Mouse (Mus musculus): Measurements from ENCODE around the gene Ackr3. TPM values are rescaled to one million over a fixed set of nuclear protein-coding genes. Genes with fewer than 3 reads are reported as not detected.

Gene Ackr3
- total and polyA plus RNA-seq, 3 experiments: 0.11 TPM; not detected in 2

- Histone ChIP-seq H3K4me1 (ENCODE audit: insufficient read depth, low read depth, low read length) (no peaks in the 10 kb centered on the region), H3K9me3 (replicated peaks) (peaks cover 90% of the 10 kb centered on the region), H3K36me3 (replicated peaks) (no peaks in the 10 kb centered on the region), H3K4me3 (ENCODE audit: low read depth, low read length) (no peak overlapping the region), H3K27me3 (ENCODE audit: insufficient read depth, low read length) (no peaks in the 10 kb centered on the region)
- DNase-seq (ENCODE audit: low spot score) (no peak), ATAC-seq (ENCODE audit: extremely low read depth, insufficient number of reproducible peaks, low FRiP score, poor library complexity, severe bottlenecking) (no peak)
- TF ChIP-seq CTCF (IDR thresholded peaks at IDR 0.05; ENCODE audit: low read depth, low read length): no peak
- no peak for TF ChIP-seq GATA2 (IDR thresholded peaks at IDR 0.05; ENCODE audit: borderline replicate concordance, low read depth, low read length)
- TF ChIP-seq TAL1 (conservative IDR thresholded peaks at IDR 0.05; ENCODE audit: low read depth, low read length): no peak
- no peak for TF ChIP-seq GATA1 (IDR thresholded peaks at IDR 0.05; ENCODE audit: borderline replicate concordance, low read length)
- TF ChIP-seq POLR2AphosphoS5 (IDR thresholded peaks at IDR 0.05; ENCODE audit: insufficient replicate concordance, low read depth, low read length): no peak
These were observed 38.7 kb downstream of the Ackr3 start for GRCm38 (mm10) chr1:90242444-90242989.

- Histone ChIP-seq H3K27me3 (ENCODE audit: insufficient read depth, low read length) (no peaks in the 10 kb centered on the region), H3K4me1 (ENCODE audit: insufficient read depth, low read depth, low read length) (no peaks in the 10 kb centered on the region), H3K9me3 (replicated peaks) (peaks cover 89% of the 10 kb centered on the region), H3K4me3 (ENCODE audit: low read depth, low read length) (no peak overlapping the region), H3K36me3 (replicated peaks) (no peaks in the 10 kb centered on the region)
- no peak for TF ChIP-seq CTCF (IDR thresholded peaks at IDR 0.05; ENCODE audit: low read depth, low read length)
- ATAC-seq (ENCODE audit: extremely low read depth, insufficient number of reproducible peaks, low FRiP score, poor library complexity, severe bottlenecking): no peak
- DNase-seq (ENCODE audit: low spot score): no peak
These were observed 40.8 kb downstream of the Ackr3 start for GRCm38 (mm10) chr1:90244537-90244936.

- DNase-seq (ENCODE audit: low spot score) (no peak), ATAC-seq (ENCODE audit: extremely low read depth, insufficient number of reproducible peaks, low FRiP score, poor library complexity, severe bottlenecking) (no peak)
- H3K4me1 ChIP-seq (ENCODE audit: insufficient read depth, low read depth, low read length): no peaks in the 10 kb centered on the region
- TF ChIP-seq CTCF (IDR thresholded peaks at IDR 0.05; ENCODE audit: low read depth, low read length) (no peak), POLR2AphosphoS5 (IDR thresholded peaks at IDR 0.05; ENCODE audit: insufficient replicate concordance, low read depth, low read length) (no peak)
- H3K4me3 ChIP-seq (ENCODE audit: low read depth, low read length): no peak overlapping the region
- peaks cover 89% of the 10 kb centered on the region for H3K9me3 ChIP-seq (replicated peaks)
- H3K27me3 ChIP-seq (ENCODE audit: insufficient read depth, low read length): no peaks in the 10 kb centered on the region
- H3K36me3 ChIP-seq (replicated peaks): no peaks in the 10 kb centered on the region
These were observed 41.8 kb downstream of the Ackr3 start for GRCm38 (mm10) chr1:90245533-90245932.

GRCm38 (mm10) chr1:90246035-90246434 lies 42.3 kb downstream of the Ackr3 start:
- Histone ChIP-seq H3K9me3 (replicated peaks) (peaks cover 89% of the 10 kb centered on the region), H3K4me1 (ENCODE audit: insufficient read depth, low read depth, low read length) (no peaks in the 10 kb centered on the region), H3K27me3 (ENCODE audit: insufficient read depth, low read length) (no peaks in the 10 kb centered on the region), H3K4me3 (ENCODE audit: low read depth, low read length) (no peak overlapping the region), H3K36me3 (replicated peaks) (no peaks in the 10 kb centered on the region)
- no peak for ATAC-seq (ENCODE audit: extremely low read depth, insufficient number of reproducible peaks, low FRiP score, poor library complexity, severe bottlenecking)
- no peak for TF ChIP-seq TAL1 (conservative IDR thresholded peaks at IDR 0.05; ENCODE audit: low read depth, low read length)
- no peak for TF ChIP-seq POLR2AphosphoS5 (IDR thresholded peaks at IDR 0.05; ENCODE audit: insufficient replicate concordance, low read depth, low read length)
- TF ChIP-seq CTCF (IDR thresholded peaks at IDR 0.05; ENCODE audit: low read depth, low read length): no peak
- TF ChIP-seq GATA2 (IDR thresholded peaks at IDR 0.05; ENCODE audit: borderline replicate concordance, low read depth, low read length): no peak
- TF ChIP-seq GATA1 (IDR thresholded peaks at IDR 0.05; ENCODE audit: borderline replicate concordance, low read length): no peak
- DNase-seq (ENCODE audit: low spot score): no peak

- Histone ChIP-seq H3K4me1 (ENCODE audit: insufficient read depth, low read depth, low read length) (no peaks in the 10 kb centered on the region), H3K9me3 (replicated peaks) (peaks cover 92% of the 10 kb centered on the region), H3K36me3 (replicated peaks) (no peaks in the 10 kb centered on the region), H3K27me3 (ENCODE audit: insufficient read depth, low read length) (no peaks in the 10 kb centered on the region), H3K4me3 (ENCODE audit: low read depth, low read length) (no peak overlapping the region)
- DNase-seq (ENCODE audit: low spot score) (no peak), ATAC-seq (ENCODE audit: extremely low read depth, insufficient number of reproducible peaks, low FRiP score, poor library complexity, severe bottlenecking) (no peak)
- TF ChIP-seq CTCF (IDR thresholded peaks at IDR 0.05; ENCODE audit: low read depth, low read length) (no peak), POLR2AphosphoS5 (IDR thresholded peaks at IDR 0.05; ENCODE audit: insufficient replicate concordance, low read depth, low read length) (no peak), TAL1 (conservative IDR thresholded peaks at IDR 0.05; ENCODE audit: low read depth, low read length) (no peak), GATA2 (IDR thresholded peaks at IDR 0.05; ENCODE audit: borderline replicate concordance, low read depth, low read length) (no peak), GATA1 (IDR thresholded peaks at IDR 0.05; ENCODE audit: borderline replicate concordance, low read length) (no peak)
These were observed 43.0 kb downstream of the Ackr3 start for GRCm38 (mm10) chr1:90246800-90247199.

GRCm38 (mm10) chr1:90247234-90247633 lies 43.5 kb downstream of the Ackr3 start:
- TF ChIP-seq POLR2AphosphoS5 (IDR thresholded peaks at IDR 0.05; ENCODE audit: insufficient replicate concordance, low read depth, low read length) (no peak), GATA2 (IDR thresholded peaks at IDR 0.05; ENCODE audit: borderline replicate concordance, low read depth, low read length) (no peak), GATA1 (IDR thresholded peaks at IDR 0.05; ENCODE audit: borderline replicate concordance, low read length) (no peak), TAL1 (conservative IDR thresholded peaks at IDR 0.05; ENCODE audit: low read depth, low read length) (no peak), CTCF (IDR thresholded peaks at IDR 0.05; ENCODE audit: low read depth, low read length) (no peak)
- DNase-seq (ENCODE audit: low spot score) (no peak), ATAC-seq (ENCODE audit: extremely low read depth, insufficient number of reproducible peaks, low FRiP score, poor library complexity, severe bottlenecking) (no peak)
- H3K36me3 ChIP-seq (replicated peaks): no peaks in the 10 kb centered on the region
- H3K4me1 ChIP-seq (ENCODE audit: insufficient read depth, low read depth, low read length): no peaks in the 10 kb centered on the region
- peaks cover 94% of the 10 kb centered on the region for H3K9me3 ChIP-seq (replicated peaks)
- no peaks in the 10 kb centered on the region for H3K27me3 ChIP-seq (ENCODE audit: insufficient read depth, low read length)
- H3K4me3 ChIP-seq (ENCODE audit: low read depth, low read length): no peak overlapping the region

Measured in G1E (cell line).